Mouse (Mus musculus) mature B cell (primary cell): ENCODE data around the gene Lysmd2.
"Not testable (repeated sequence)": the region's sequence is repeated elsewhere in the genome, so short reads cannot be mapped to it uniquely, and the experiment has no call there.

Source experiments
- in situ Hi-C: fragments of 300-500 bp; cut with MboI; formaldehyde crosslinking; loops from 2 replicates; pipeline ENCODE4 v1.14.3; 2019

Gene Lysmd2

GRCm38 (mm10) chr9:75630823-75631454 lies 5.4 kb downstream of the Lysmd2 start:
- in situ Hi-C loops = no loop called here

- in situ Hi-C loops = no loop called here
Observed at GRCm38 (mm10) chr9:75632111-75632510, 6.6 kb downstream of the Lysmd2 start.

GRCm38 (mm10) chr9:75632902-75633301 lies 7.4 kb downstream of the Lysmd2 start:
- in situ Hi-C loops = no loop called here

- in situ Hi-C loops = no loop called here
Observed at GRCm38 (mm10) chr9:75633603-75634002, 8.1 kb downstream of the Lysmd2 start.

GRCm38 (mm10) chr9:75634226-75634625 lies 8.7 kb downstream of the Lysmd2 start:
- in situ Hi-C loops = no loop called here

- in situ Hi-C loops = no loop called here
Observed at GRCm38 (mm10) chr9:75645405-75645804, 19.9 kb downstream of the Lysmd2 start.

- in situ Hi-C loops = no loop called here
Observed at GRCm38 (mm10) chr9:75653981-75654911, 28.7 kb downstream of the Lysmd2 start.

- in situ Hi-C loops = not testable (repeated sequence)
Observed at GRCm38 (mm10) chr9:75656456-75656855, 30.9 kb downstream of the Lysmd2 start.

GRCm38 (mm10) chr9:75660917-75661316 lies 35.4 kb downstream of the Lysmd2 start:
- in situ Hi-C loops = no loop called here

GRCm38 (mm10) chr9:75665364-75665763 lies 39.8 kb downstream of the Lysmd2 start:
- in situ Hi-C loops = no loop called here

- in situ Hi-C loops = no loop called here
Observed at GRCm38 (mm10) chr9:75666612-75667011, 41.1 kb downstream of the Lysmd2 start.

- in situ Hi-C loops = no loop called here
Observed at GRCm38 (mm10) chr9:75672769-75673168, 47.2 kb downstream of the Lysmd2 start.

- in situ Hi-C loops = no loop called here
Observed at GRCm38 (mm10) chr9:75676226-75676625, 50.7 kb downstream of the Lysmd2 start.

GRCm38 (mm10) chr9:75678341-75678740 lies 52.8 kb downstream of the Lysmd2 start:
- in situ Hi-C loops = no loop called here

- in situ Hi-C loops = no loop called here
Observed at GRCm38 (mm10) chr9:75679629-75680028, 54.1 kb downstream of the Lysmd2 start.

- in situ Hi-C loops = no loop called here
Observed at GRCm38 (mm10) chr9:75680606-75681005, 55.1 kb downstream of the Lysmd2 start.

- in situ Hi-C loops = no loop called here
Observed at GRCm38 (mm10) chr9:75683426-75684191, 58.1 kb downstream of the Lysmd2 start, which contains the start of gene Scg3. Gene Scg3 (minus strand): TSS chr9:75684056.

- in situ Hi-C loops = no loop called here
Observed at GRCm38 (mm10) chr9:75684292-75684691, 58.8 kb downstream of the Lysmd2 start.

GRCm38 (mm10) chr9:75684772-75685171 lies 59.2 kb downstream of the Lysmd2 start:
- in situ Hi-C loops = no loop called here
